Mouse (Mus musculus): ENCODE results near the gene Taf5.
A peak's percentile ranks its signal among the peaks of the same experiment; 100 is the strongest.

The Taf5 gene

GRCm38 (mm10) chr19:47067096-47067882, at the start of gene Taf5:
Taf5 (plus strand) TSS chr19:47067746.
- peak; percentile 87 for DNase-seq (ENCODE audit: low spot score)

DNA sequence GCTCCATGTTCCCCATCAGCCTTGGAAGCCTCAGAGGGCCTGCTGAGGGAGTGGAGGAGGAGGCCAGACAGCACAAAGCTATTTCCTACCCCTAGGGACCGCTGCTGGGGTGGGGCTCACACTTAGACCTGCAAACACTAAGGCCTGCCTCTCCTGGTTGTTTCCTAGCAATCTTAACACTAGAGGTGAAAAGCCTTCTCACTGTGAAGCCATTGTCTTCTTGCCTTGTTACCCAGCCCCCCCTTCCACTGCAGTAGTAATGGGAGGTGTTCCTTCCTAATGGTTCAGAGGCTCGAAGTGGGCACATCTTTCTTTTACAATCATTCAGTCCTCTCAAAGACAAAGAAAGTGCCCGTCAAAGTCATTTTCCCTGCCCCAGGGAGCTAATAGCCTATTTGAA, 49.7 kb upstream of the Taf5 start:
- DNase-seq (ENCODE audit: low spot score), result no peak

GRCm38 (mm10) chr19:47018330-47018729, 49.2 kb upstream of the Taf5 start:
- no peak for DNase-seq (ENCODE audit: low spot score)

DNA sequence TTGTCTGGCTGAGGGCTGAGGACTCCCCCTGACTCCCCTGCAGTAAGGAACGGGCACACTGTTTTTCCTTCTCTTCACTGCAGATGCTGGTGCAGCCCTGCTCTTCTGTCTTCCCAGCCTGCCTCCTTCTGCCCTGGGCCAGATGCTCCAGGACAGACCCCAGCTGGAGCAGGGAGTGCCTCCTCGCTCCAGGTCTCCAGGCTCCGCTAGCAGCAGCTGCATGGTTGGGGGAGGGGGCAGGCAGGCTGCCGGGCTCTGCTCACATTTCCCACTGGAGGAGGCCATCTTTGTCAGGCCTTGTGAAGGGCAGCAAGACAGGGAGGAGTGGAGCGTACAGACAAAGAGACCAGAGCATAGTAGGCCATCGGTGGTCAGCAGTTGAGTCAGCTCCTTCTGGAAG, 48.2 kb upstream of the Taf5 start:
- no peak for DNase-seq (ENCODE audit: low spot score)

- DNase-seq (ENCODE audit: low spot score), result no peak
Measured at GRCm38 (mm10) chr19:47022709-47023108, 44.8 kb upstream of the Taf5 start.

GRCm38 (mm10) chr19:47023546-47023945, 44.0 kb upstream of the Taf5 start:
- no peak for DNase-seq (ENCODE audit: low spot score)

GRCm38 (mm10) chr19:47024954-47025353, 42.6 kb upstream of the Taf5 start:
- DNase-seq (ENCODE audit: low spot score), result no peak

GRCm38 (mm10) chr19:47026513-47026912, 41.0 kb upstream of the Taf5 start:
- no peak for DNase-seq (ENCODE audit: low spot score)

GRCm38 (mm10) chr19:47029796-47030195, 37.8 kb upstream of the Taf5 start:
- DNase-seq (ENCODE audit: low spot score), result no peak

- DNase-seq (ENCODE audit: low spot score), result no peak
Measured at GRCm38 (mm10) chr19:47031770-47032169, 35.8 kb upstream of the Taf5 start.

- no peak for DNase-seq (ENCODE audit: low spot score)
Measured at GRCm38 (mm10) chr19:47034916-47035315, 32.6 kb upstream of the Taf5 start.

DNA sequence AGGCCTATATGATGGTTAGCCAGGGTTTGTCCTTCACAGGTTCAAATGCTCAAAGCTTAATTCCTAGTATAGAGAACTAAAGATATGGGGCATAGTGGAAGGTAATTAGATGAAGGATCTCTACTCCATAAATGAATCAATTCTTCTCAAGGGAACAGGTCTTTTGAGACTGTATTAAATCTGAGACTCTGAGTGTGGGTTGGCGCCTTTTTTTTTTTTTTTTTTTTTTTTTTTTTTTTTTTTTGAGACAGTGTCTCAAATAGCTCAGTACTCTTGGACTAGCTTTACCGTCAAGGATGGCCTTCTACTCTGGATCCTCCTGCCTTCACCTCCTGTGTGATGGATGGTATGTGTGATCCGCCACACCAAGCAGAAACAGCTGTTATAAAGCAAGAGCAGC, 30.9 kb upstream of the Taf5 start:
- DNase-seq (ENCODE audit: low spot score), result no peak

DNA sequence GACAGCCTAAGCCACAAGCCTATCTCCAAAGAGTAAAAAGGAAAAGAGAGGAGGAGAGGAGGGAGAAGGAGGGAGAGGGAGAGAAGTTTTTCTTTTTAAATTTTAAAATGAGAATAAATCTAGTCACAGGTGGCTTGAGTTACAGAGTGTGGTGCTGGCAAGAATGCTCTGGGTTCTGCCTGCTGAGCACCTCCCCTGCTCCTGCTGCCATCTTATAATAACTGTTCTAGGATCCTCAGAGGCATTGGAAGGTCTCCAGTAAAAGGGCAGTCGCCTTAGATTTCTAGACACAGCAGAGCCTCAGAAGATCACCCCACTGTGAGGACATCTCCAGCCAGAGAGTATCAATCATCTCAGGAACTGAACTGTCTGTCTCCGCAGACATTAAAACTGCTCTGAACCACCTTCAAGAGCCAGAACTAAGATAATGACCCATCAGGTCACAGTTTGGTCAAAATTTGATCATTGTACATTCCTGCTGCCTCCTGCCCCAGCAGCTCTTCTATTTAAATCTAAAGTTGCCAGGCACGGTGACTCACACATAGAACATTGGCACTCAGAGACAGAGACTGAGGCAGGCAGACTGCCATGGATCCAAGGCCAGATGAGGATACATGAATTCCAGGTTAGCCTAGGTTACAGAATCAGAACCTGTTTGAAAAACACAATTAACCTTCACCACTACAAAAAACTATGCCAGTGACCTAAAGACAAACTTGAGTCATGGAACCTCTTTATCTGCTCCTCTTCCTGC, 26.6 kb upstream of the Taf5 start:
- DNase-seq (ENCODE audit: low spot score), result no peak

- DNase-seq (ENCODE audit: low spot score), result no peak
Measured at GRCm38 (mm10) chr19:47043608-47044007, 23.9 kb upstream of the Taf5 start.

DNA sequence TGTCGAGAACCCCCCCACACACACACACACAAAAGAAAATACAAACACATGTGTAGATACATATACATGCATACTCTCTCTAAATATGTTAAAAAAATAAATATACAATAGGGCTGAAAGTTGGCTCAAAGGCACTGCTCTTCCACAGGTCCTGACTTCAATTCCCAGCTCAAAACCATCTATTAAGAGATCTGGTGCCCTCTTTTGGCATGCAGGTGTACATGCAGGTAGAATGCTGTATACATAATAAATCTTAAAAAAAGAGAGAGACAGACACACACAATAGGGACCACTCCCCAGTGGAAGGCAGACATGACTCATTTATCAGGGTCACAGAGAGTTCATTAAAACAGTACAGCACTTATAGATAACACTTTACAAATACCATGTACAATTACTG, 21.2 kb upstream of the Taf5 start:
- no peak for DNase-seq (ENCODE audit: low spot score)

GRCm38 (mm10) chr19:47047236-47047833, 20.2 kb upstream of the Taf5 start:
- no peak for DNase-seq (ENCODE audit: low spot score)

GRCm38 (mm10) chr19:47049061-47049460, 18.5 kb upstream of the Taf5 start:
- no peak for DNase-seq (ENCODE audit: low spot score)

- DNase-seq (ENCODE audit: low spot score), result no peak
Measured at GRCm38 (mm10) chr19:47049840-47050239, 17.7 kb upstream of the Taf5 start.

GRCm38 (mm10) chr19:47050271-47051032, 17.1 kb upstream of the Taf5 start, which contains the start of gene Pcgf6:
Pcgf6 (minus strand) TSS chr19:47050906.
- peak; percentile 57 for DNase-seq (ENCODE audit: low spot score)

DNA sequence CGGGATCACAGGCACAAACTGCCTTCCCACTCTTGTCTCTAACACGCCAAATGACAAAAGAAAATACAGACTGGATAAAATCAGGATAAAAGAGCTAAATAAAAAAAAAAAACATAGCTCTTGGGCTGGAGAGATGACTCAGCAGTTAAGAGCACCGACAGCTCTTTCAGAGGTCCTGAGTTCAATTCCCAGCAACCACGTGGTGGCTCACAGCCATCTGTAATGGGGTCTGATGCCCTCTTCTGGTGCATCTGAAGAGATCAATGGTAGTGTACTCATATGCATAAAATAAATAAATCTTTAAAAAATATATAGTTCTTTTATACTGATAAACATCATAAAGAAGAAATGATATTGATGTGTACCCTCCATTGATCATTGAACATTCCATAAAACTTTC, 14.6 kb upstream of the Taf5 start:
- no peak for DNase-seq (ENCODE audit: low spot score)

DNA sequence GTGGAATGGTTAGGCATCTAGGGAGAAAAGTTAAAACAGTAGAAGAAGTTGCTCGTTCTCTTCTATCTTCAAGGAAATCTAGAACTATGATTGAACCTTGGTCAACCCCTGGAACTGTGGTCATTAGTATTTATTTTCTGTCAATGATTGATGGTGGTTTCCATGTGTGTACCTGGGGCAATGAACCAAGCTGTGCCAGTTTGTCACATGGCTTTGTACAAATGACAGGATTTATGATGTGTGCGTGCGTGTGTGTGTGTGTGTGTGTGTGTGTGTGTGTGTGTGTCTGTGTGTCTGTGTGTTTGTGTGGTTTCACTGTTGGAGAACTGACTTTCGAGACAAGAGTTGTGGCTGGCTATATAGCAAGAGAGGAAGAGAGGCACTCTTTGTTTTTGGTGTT, 14.1 kb upstream of the Taf5 start:
- no peak for DNase-seq (ENCODE audit: low spot score)

GRCm38 (mm10) chr19:47057684-47058083, 9.9 kb upstream of the Taf5 start:
- no peak for DNase-seq (ENCODE audit: low spot score)

Data from ovary, postnatal 10 days (tissue).